Mouse (Mus musculus): ENCODE measurements around the gene Arl2. TPM values are rescaled to one million over a fixed set of nuclear protein-coding genes. Genes with fewer than 3 reads are reported as not detected.

The Arl2 gene
- total and polyA plus RNA-seq, 3 experiments = 47.2 to 111 TPM; not detected in 1

DNA sequence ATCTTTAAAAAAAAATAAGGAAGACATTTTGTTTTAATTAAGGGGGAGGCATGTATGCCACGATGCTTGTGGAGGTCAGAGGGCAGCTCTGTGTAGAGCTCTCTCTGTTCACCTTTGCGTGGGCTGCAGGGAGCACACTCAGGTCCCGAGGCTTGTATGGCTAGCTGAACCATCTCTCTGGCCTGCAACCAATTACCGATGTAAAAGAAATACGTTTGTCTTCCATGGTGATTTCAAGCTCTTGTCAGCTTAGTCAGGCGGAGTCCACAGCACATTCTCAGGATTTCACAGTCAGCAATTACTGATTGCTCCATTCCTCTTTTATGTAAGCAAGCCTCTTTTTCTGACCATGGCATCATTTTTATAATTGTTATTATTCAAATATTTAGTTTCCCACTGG, 40.2 kb downstream of the Arl2 start:
- Histone ChIP-seq H3K4me1 (ENCODE audit: control insufficient read depth in 1 of 2, insufficient read depth in 2 of 2, low read length in 2 of 2) (peaks cover 28 to 43% of the 10 kb centered on the region in 2 experiments), H3K27me3 (ENCODE audit: control insufficient read depth in 1 of 2, insufficient read depth in 2 of 2, low read length in 2 of 2) (no peaks in the 10 kb centered on the region), H3K36me3 (ENCODE audit: control insufficient read depth in 1 of 2, insufficient read depth in 2 of 2, low read length in 2 of 2) (peaks cover 0 to 39% of the 10 kb centered on the region in 2 experiments; a peak in 2 of 4 replicates), H3K9ac (ENCODE audit: control insufficient read depth, low read depth, low read length, poor library complexity, severe bottlenecking) (no peak overlapping the region), H3K27ac (ENCODE audit: control insufficient read depth, low read depth, low read length) (no peak overlapping the region), H3K4me3 (ENCODE audit: control insufficient read depth in 1 of 2, insufficient read depth in 1 of 2, low read depth in 2 of 2, low read length in 2 of 2) (no peak overlapping the region), H3K9me3 (replicated peaks; ENCODE audit: insufficient read depth, low read length) (no peaks in the 10 kb centered on the region), H3K79me2 (ENCODE audit: control insufficient read depth, insufficient read depth, low read length, poor library complexity) (no peaks in the 10 kb centered on the region)
- TF ChIP-seq POLR2AphosphoS2 (IDR thresholded peaks at IDR 0.05; ENCODE audit: low read length) = no peak
- no peak for TF ChIP-seq POLR2AphosphoS5 (IDR thresholded peaks at IDR 0.05; ENCODE audit: borderline replicate concordance, low read depth, low read length)
- TF ChIP-seq ZMIZ1 (IDR thresholded peaks at IDR 0.05; ENCODE audit: low read depth, low read length) = no peak
- no peak for TF ChIP-seq GABPA (IDR thresholded peaks at IDR 0.05; ENCODE audit: low read depth, low read length)
- no peak for TF ChIP-seq ETS1 (IDR thresholded peaks at IDR 0.05; ENCODE audit: low read depth, low read length)
- no peak for TF ChIP-seq MYB (IDR thresholded peaks at IDR 0.05; ENCODE audit: low read depth, low read length)
- DNase-seq (ENCODE audit: low read depth, low spot score) = no peak

- H3K79me2 ChIP-seq (ENCODE audit: control insufficient read depth, insufficient read depth, low read length, poor library complexity) = no peaks in the 10 kb centered on the region
- DNase-seq (ENCODE audit: low read depth, low spot score) = no peak
- no peak overlapping the region for H3K9ac ChIP-seq (ENCODE audit: control insufficient read depth, low read depth, low read length, poor library complexity, severe bottlenecking)
- H3K4me1 ChIP-seq (ENCODE audit: control insufficient read depth in 1 of 2, insufficient read depth in 2 of 2, low read length in 2 of 2) = peaks cover 10 to 21% of the 10 kb centered on the region in 2 experiments
- no peak for TF ChIP-seq ELF1 (IDR thresholded peaks at IDR 0.05; ENCODE audit: low read depth, low read length)
- no peak for TF ChIP-seq MXI1 (IDR thresholded peaks at IDR 0.05; ENCODE audit: low read depth, low read length)
- TF ChIP-seq USF2 (IDR thresholded peaks at IDR 0.05; ENCODE audit: borderline replicate concordance in 1 of 2, insufficient read depth in 1 of 2, low read depth in 1 of 2, low read length in 2 of 2) = no peak
- no peak for TF ChIP-seq E2F4 (IDR thresholded peaks at IDR 0.05; ENCODE audit: borderline replicate concordance, low read depth, low read length)
- TF ChIP-seq MAZ (IDR thresholded peaks at IDR 0.05; ENCODE audit: low read depth, low read length) = no peak
- TF ChIP-seq GATA1 (IDR thresholded peaks at IDR 0.05; ENCODE audit: low read depth, low read length) = no peak
- TF ChIP-seq CHD1 (IDR thresholded peaks at IDR 0.05; ENCODE audit: low read depth, low read length) = no peak
- no peak for TF ChIP-seq MYB (IDR thresholded peaks at IDR 0.05; ENCODE audit: low read depth, low read length)
- no peak for TF ChIP-seq RAD21 (IDR thresholded peaks at IDR 0.05; ENCODE audit: low read depth, low read length)
- TF ChIP-seq TAL1 (IDR thresholded peaks at IDR 0.05; ENCODE audit: low read length) = no peak
- TF ChIP-seq ZNF384 (IDR thresholded peaks at IDR 0.05; ENCODE audit: low read depth, low read length) = no peak
- no peaks in the 10 kb centered on the region for H3K27me3 ChIP-seq (ENCODE audit: control insufficient read depth in 1 of 2, insufficient read depth in 2 of 2, low read length in 2 of 2)
- peaks cover 2 to 16% of the 10 kb centered on the region in 2 experiments; a peak in 3 of 4 replicates for H3K36me3 ChIP-seq (ENCODE audit: control insufficient read depth in 1 of 2, insufficient read depth in 2 of 2, low read length in 2 of 2)
- H3K9me3 ChIP-seq (replicated peaks; ENCODE audit: insufficient read depth, low read length) = no peaks in the 10 kb centered on the region
- no peak overlapping the region for H3K27ac ChIP-seq (ENCODE audit: control insufficient read depth, low read depth, low read length)
- no peak overlapping the region for H3K4me3 ChIP-seq (ENCODE audit: control insufficient read depth in 1 of 2, insufficient read depth in 1 of 2, low read depth in 2 of 2, low read length in 2 of 2)
Observed at GRCm38 (mm10) chr19:6097847-6098246, 43.5 kb downstream of the Arl2 start.
